Mouse (Mus musculus) right cerebral cortex, postnatal 36 days (tissue): ENCODE results near the gene Olfr332.
"Not testable (repeated sequence)": the region's sequence is repeated elsewhere in the genome, so short reads cannot be mapped to it uniquely, and the experiment has no call there.

Experiments used
- DNase-seq, 2 experiments: peaks; one replicate each; pipeline ENCODE4 v3.0.0; 2022; ENCODE audit warnings: low spot score in 2 of 2, mixed read lengths in 1 of 2

Gene Olfr332

DNA sequence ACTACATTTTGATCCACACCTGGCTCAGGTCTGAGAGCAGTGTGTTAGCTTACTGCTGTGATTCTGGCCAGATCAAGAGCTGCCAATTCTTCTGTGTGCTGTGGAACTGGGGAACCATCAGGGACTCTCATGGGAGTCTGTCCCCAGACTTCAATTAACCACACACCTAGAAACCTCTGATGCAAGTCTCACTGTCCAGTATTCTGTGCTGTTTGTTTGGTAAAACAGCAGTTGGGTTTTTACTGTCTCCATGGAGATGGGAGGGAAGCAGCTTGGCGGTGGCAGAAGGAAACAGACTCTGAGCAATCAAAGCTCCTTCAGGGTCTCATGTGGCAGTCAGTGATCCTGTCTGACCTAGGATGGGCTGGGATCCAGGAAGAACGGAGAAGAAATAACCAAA, at the start of gene Olfr332:
TSS of gene Olfr332 (minus strand) at position 101 of the 400 bp plus-strand sequence.
- DNase-seq, result no peak

DNA sequence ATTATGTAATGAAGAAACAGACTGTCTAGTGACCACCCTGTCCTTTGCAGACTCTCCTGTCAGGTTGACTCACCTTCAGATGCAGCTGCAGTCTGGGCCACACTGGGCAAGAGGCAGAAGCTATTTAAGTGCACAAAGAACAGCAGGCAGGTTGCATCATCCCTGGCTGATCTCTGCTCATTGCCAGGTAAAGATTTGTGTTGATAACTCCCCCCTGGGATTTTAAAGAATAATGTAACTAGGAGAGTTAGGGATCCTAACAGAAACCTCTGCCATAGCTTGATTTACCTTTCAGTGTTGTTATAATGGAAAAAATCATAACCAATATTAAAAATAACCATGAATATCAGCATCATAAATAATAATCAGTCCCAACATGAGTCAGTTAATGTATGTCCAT, 42.4 kb upstream of the Olfr332 start, which contains the start of gene Olfr330:
TSS of gene Olfr330 (minus strand) at position 101 of the 400 bp plus-strand sequence.
- DNase-seq, result not testable (repeated sequence)

DNA sequence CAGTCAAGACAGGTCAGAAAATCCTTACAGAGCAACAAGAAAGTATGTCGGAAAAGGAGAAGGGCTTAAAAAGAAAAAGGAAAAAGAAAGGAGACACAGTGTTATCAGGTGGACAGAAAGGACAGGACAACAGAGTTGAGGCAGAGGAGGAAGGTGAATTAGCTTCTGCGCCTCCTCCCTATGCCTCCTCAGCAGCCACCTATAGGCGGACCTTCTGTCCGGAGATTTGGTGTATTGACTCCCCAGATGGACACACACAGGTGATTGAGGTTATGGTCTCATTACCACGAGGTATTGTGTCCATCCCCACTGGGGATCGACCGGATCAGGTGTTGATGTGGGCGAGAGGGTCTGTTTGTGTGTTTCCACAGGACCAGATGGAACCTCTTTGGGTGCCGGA, 27.4 kb upstream of the Olfr332 start:
- DNase-seq, result peak; percentile 2 to 5

DNA sequence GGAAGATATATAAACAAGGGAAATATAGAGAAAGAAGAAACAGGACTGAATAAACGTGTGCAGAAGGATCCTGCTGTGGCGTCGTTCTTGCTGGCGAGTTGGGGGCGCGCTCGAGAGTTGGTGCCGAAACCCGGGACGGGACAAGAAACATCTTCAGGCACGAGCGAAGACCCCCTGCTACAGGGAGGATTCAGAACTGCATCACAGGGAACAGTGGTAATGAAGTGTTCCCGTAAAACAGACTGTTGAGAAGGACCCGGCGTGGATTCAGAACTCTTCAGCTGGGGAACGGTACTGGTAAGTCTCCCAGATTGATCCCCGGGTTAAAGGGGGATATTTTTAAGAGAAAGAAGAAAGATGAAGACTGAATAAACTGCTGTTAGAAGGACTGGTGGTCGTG, 26.6 kb upstream of the Olfr332 start:
- DNase-seq, result peak; percentile 66 to 69

DNA sequence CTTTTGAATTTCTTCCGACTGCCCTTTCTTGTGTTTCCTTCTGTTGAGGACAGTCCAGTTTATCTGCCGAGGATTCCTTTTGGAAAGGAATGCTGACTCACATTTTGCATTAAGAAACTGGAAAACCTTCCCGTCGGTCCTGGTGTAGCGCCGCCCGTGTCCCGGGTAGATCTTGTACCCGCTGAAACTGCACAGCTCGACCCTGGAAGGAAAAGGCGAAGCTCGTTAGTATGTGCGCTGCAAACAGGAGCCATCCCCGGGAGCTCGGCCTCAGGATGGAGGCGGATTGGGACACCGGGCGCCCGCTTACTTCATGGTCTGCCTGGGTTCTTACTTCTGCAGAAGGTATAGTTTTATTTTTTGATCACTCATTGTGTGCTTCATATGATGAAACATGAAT, 16.7 kb upstream of the Olfr332 start:
- not testable (repeated sequence) for DNase-seq

DNA sequence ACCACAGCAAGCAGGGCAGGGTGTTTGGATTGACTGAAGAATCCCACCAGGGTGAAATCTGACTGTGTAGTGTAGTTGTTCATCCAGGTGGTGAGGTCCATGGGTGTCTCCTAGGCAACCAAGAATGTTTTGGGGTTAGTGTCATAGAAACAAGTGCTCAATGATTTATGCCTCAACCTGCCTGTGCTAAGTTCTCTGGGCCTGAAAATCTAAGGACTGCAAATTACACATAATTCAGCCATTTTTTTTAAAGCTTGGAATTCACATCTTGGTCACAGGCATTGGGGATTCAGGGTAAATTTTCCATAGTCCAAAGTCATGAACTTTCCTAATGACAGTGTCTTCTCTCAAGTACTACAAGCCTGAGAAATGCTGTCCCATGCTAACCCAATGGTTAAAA, 10.1 kb upstream of the Olfr332 start, which contains the start of gene Olfr331:
TSS of gene Olfr331 (minus strand) at position 101 of the 400 bp plus-strand sequence.
- DNase-seq, result not testable (repeated sequence)

DNA sequence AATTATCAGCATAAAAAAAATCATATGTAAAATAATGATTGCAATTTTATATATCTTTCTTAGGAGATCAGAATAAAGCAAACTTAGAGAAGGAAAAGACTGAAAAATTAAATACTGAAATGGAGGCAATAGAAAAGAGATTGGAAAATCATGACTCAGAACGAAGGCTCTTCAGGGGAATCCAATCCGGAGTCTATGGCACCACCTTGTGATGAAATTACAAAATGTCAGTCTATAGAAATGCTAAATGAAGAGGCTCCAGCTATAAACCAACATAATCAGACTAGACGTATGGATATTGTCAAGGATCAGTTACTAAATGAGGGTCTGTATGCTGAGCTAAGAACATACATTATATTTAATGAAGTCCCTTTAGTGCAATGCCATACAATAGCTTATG, 6.9 kb upstream of the Olfr332 start:
- DNase-seq, result no peak

DNA sequence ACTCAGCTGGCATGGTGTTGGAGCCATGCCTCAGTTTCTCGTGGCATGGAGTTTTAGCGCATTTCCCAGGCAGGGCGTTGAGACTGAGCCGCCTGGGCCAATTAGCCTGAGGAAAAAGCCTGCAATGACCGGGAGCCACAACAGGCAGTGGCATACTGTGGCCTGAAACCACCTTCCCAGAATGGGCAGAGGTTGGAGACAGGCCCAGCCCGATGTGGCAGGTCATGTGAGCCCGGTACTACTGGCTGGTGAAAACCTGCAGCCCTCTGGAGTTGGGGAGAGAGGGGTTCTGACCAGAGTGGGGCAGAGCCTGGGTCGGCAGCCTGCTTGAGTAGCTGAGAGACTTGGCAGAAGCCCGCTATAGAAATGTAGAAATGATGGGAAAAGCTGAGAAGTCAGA, 6.4 kb upstream of the Olfr332 start:
- no peak for DNase-seq

DNA sequence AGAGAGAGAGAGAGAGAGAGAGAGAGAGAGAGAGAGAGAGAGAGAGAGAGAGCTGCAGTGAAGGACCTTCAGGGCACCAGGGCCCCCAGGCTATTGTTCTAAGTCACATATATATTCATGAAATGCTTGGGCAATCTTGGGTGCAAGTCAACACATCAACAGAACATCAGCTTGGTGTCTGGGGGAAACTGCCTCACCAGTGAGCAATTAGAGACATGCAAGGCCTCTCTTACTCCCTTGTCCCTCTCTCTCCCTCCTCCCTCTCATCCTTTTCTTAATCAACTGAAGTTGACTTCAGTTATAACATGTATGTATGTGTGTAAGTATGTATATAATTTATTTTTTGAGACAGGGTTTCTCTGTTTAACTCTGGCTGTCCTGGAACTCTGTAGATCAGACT, 30.2 kb downstream of the Olfr332 start, which contains the start of gene Olfr30:
TSS of gene Olfr30 (minus strand) at position 101 of the 400 bp plus-strand sequence.
- no peak for DNase-seq

DNA sequence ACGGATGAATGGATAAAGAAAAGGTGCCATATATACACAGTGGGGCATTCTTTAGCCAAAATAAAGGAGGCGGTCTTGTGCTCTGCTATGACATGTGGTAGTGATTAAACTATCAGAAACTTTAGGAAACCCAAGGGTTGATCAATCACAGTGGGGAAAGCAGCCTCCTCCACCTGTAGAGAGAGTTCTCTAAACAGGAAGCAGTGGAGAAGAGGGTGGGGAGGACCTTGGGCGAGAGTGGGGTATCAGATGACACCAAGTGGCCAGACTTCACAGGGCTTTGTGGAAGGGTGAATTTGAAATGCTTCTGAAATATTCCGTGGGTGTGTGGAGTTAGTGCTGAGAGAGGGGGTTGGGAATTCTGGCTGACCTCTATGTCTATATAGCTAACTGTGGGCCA, 38.8 kb downstream of the Olfr332 start:
- no peak for DNase-seq

DNA sequence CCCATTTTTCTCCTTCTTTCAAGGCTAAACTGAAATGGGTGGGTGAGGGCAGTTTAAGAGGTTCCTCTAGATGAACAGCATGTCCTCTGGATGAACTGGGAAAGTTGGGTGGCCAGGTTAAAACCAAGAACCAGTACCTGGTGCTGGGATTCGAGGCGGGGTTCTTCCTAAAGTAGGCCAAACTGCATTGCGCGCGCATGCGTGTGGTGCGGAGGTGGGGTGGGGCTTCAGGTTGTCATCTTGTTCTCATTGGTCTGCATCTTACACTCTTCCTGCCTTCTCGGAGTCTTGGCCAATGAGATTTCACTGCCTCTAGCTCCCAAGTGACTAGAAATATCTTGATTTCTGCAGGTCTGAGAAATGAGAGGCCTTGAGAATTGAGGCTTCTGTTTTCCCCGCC, 39.6 kb downstream of the Olfr332 start, which contains the start of gene Lypd9:
TSS of gene Lypd9 (minus strand) at position 165 of the 400 bp plus-strand sequence.
- DNase-seq, result no peak
